Mouse (Mus musculus) cerebellum, adult 2 months (tissue): ENCODE measurements at regions not wholly inside any gene's neighbourhood (a gene's known extent, or its start where the extent isn't known, plus 50 kb on each side); places are given as distances from the start of the nearest gene placed in this dataset.

Experiments
- CTCF ChIP-seq: fragments of 200-500 bp; IDR thresholded peaks from 2 replicates; pipeline ENCODE4 v1.5.1; 2011; ENCODE audit warnings: low read depth, mild to moderate bottlenecking, control low read depth, low read length, moderate library complexity, borderline replicate concordance; ENCODE audit not compliant: insufficient read depth
- POLR2A ChIP-seq: fragments of 200-500 bp; IDR thresholded peaks from 2 replicates; pipeline ENCODE4 v1.6.1; 2011; ENCODE audit warnings: low read length, control low read depth, borderline replicate concordance; ENCODE audit not compliant: insufficient read depth

DNA sequence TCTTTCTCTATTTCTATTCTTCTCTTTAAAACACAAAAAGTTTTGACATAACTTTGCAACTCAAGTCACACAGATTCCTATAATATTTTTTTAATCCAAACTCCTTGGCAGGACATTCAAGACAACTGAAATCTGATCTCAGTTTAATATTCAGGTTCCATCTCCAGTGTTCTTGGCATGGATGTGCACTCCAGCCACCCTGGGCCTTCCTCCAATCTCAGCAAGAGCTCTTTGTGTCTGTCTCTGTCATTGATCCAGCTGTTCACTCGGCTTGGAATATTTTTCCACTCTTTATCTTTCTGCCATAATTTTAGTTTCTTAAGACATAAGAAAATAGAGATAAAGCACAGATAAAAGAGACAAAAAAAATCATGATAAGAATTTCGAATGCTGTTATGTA is 451.1 kb upstream of the Cntn3 start:
- TF ChIP-seq CTCF (no peak), POLR2A (no peak)
